Mouse (Mus musculus) ovary, postnatal 36 days (tissue): ENCODE data around the gene Nlrp4f.

Experiments used
- DNase-seq: peaks from one replicate; pipeline ENCODE4 v3.0.0; 2022; ENCODE audit warnings: low spot score, mixed read lengths

The Nlrp4f gene

GRCm38 (mm10) chr13:65205877-65206276 is at the start of gene Nlrp4f:
Gene Nlrp4f (minus strand): TSS chr13:65205977.
- DNase-seq = no peak

DNA sequence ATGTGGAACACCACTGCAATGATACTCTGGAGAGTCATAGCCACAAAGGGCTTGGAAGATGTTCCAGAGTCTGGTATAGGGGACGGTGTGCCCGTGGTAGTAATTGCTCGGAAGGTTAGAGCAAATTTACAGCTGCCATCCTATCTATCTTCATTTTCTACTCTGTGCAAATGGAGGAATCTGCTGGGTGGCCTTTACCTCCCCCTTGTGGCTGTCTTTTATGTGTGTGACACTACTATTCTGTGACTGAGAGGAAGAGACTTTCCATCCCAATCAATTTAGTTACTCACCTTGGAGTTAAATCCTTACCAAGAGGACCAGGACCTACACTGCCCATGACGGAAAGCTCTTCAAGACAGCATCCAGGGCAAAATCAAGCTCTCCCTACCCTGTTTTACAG is 37.5 kb upstream of the Nlrp4f start:
- no peak for DNase-seq

- DNase-seq = no peak
Measured at GRCm38 (mm10) chr13:65242319-65242787, 36.6 kb upstream of the Nlrp4f start.

DNA sequence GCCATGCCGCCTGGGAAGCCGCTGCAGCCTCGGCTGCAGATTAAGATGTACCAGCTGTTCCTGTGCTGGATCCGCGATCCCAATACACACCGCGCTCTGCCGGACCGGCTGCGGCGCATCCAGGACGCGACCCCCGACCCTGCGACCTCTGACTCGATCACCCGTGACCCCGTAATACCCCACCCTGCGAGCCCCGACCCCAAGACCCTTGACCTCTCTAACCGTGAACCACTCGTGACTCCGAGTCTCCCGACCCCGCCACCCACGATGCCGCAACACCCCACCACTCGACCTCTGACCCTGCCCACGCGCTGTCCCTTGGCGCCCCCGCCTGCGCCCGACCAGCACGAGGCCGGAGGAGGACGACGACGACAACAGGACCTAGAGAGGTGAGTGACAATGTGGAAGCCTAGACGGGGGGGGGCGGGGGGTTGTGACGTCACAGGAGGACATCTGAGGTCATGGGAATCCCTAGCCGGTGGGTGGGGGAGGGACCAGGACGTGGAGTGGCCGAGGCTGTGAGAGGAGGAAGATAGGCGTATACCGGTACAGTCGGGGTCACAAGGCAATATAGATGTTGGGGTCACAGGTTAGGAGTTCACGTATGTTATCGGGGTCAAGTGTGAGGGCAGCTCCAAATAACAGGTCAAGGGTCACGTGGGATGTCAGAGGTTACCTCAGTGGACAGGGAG is 36.0 kb upstream of the Nlrp4f start:
- DNase-seq = no peak

DNA sequence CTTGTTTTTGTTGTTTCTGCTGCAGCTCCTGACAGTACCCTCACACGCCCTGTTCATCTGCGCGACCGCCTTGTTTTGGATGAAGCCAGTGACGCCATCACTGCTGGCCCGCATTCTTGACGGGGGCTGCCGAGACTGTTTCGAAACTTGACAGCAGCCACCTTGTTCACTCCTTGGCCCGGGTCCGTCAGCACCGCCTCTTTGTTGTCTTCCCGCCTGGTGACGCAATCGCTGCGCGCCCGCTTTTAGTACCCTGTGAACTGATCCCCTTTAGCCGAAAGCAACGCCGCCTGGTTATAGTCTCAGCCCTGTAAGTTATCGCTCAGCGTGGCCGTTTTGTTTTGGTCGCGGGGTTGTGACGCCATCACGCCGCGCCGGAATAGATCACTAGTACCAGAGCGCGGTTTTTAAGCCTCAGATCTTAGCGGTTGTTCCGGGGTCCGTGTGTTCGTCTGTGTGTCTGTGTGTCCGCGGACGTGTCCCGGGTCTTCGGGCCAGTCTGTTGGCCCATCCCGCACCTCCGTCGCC is 35.4 kb upstream of the Nlrp4f start:
- peak; percentile 93 for DNase-seq

GRCm38 (mm10) chr13:65240509-65241098 is 34.8 kb upstream of the Nlrp4f start:
- DNase-seq = peak; percentile 93

- DNase-seq = no peak
Measured at GRCm38 (mm10) chr13:65237211-65237610, 31.4 kb upstream of the Nlrp4f start.

DNA sequence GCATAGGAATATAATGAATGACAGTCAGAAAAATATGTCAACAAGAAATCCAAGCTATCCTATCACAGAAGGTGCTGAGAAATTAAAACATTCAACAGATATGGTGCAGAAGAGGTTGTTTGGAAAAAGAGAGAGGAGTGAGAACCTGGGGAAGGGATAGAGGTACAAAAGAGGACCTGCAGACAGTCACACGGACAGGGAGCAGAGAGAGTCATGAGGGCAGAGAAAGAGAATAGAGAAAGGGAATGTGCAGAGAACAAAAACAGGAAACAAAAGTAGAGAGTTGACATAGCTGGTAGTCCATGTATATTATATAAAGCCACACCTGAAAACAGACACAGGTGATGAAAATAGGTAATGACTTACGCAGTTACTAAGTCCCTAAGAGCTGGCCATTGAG is 20.9 kb upstream of the Nlrp4f start:
- DNase-seq = no peak

DNA sequence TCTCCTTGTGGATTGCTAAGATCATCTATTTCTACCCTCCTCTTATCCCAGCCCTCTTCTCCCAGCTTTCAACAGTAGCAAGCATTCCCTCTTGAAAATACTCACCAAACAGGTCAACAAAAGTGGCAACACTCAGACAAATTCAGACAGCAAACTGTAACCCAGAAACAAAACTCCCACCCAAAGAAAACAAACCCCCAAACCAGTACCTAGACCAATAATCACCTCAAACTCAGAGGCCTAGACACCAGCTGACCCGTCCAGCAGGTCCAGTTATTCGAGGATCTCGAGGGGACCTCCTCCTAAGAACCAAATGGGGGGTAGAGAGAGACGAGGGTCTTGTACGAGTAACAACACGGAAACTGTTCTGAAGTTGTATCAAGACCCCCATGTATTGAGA is 20.2 kb upstream of the Nlrp4f start:
- DNase-seq = no peak

DNA sequence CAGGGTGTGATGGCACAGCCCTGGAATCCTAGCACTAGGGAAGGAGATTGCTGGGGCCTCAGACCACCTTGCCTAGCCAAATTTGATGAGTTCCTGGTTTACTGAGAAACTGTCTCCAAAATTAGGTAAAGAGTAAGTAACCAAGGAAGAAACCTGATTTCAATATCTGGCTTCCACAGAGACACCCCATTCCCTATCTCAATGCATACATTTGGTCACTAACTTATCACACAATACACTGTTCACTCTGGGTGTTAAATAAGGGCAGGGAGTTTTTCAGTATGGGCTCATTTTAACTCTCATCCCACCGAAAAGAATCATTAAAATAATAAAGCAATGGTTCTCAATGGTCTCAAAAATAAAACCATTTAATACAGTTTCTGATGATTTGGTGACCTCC is 5.1 kb downstream of the Nlrp4f start:
- no peak for DNase-seq

- no peak for DNase-seq
Measured at GRCm38 (mm10) chr13:65176472-65177091, 29.2 kb downstream of the Nlrp4f start.

DNA sequence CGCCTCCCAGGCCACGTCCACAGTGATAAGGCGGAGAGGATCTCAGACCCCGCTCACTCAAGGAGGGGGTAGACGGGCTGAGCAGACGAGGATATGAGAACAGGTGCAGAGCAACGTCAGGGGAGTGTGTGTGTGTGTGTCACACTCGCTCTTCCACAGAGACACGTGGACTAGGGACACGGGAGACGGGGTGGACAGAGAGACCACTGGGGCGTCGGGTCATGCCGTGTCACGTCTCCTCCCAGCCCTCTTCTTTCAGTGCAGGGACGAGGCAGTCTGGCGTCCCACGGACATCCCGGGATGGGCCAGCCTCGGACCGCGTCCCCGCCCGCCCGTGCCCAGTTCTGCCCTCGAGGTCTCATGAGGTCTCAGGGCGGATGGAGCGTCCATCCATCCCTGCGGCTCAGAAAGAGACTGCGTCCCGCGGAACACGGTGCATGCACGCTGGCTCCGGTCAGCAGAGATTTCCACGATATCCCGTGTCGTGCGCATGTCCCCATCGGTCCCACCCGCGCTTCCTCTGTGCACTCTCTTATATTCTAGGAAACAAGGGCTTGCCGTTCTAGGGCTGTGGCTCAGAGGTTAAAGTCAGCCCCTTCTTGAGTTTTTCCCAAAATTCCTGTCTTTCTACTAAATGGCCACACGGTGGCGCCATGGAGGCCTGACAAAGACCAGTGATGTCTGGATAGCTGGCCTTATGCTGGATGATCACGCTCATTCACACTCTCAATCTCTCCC is 29.9 kb downstream of the Nlrp4f start:
- DNase-seq = peak; percentile 25

DNA sequence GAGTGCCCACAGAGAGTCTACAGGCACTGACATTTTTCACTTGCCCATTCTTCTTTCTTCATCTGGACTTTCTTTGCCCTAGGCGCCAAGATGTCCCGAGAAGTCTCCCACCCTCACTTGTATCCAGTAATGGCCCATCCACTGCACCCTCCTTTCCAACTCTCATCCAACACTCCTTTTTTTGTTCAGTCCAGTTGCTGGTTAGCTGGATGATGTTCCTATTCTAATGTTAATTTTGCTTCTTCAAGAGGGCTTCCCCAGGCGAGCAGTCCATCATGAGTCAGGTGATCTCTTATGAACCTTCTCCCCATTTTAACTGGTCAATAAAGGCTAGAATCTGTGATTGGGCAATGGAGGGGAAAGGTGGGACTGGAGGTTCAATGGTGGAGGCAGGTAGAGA is 31.7 kb downstream of the Nlrp4f start:
- no peak for DNase-seq

- no peak for DNase-seq
Measured at GRCm38 (mm10) chr13:65149940-65150339, 55.8 kb downstream of the Nlrp4f start, which contains the start of gene Olfr466. Gene Olfr466 (plus strand): TSS chr13:65150240.

DNA sequence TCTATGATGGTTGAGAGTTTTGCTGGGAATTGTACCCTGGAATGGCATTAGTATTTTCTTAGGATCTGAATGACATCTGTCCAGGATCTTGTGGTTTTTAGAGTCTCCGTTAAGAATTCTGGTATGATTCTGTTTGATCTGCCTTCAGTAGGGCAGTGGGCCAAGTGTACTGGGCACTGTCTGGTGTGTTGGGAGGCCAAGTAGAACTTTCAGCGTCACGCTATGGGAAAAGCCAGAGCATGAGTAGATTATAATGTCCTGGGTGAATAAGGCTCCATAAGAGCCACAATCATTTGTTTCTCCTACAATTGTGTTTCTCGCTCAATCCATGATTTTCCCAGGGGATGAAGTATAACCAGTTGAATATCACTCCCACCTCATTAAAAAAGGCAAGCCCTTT is 68.0 kb downstream of the Nlrp4f start, which contains the start of gene Olfr465-ps1:
Olfr465-ps1 (plus strand) TSS at position 301 of the 400 bp plus-strand sequence.
- DNase-seq = no peak
